Mouse (Mus musculus) frontal cortex, adult 2 months (tissue): ENCODE results near the gene Scamp3. TPM values are rescaled to one million over a fixed set of nuclear protein-coding genes. Genes with fewer than 3 reads are reported as not detected.
"Not testable (repeated sequence)": the region's sequence is repeated elsewhere in the genome, so short reads cannot be mapped to it uniquely, and the experiment has no call there.

ENCODE experiments used
- DNase-seq, 2 experiments: peaks; one replicate each; pipeline ENCODE4 v3.0.0; 2022; ENCODE audit warnings: low spot score in 1 of 2; ENCODE audit errors: extremely low spot score in 1 of 2
- polyA plus RNA-seq: library from polyadenylated mRNA; depleted of rRNA; stranded (reverse); fragments of >200 nt; gene quantifications from 2 replicates; pipeline ENCODE4 v1.2.3, GENCODE M21; 2012

Scamp3 gene
- polyA plus RNA-seq, 1 experiment, result 95.7 TPM

- no peak for DNase-seq
Observed at GRCm38 (mm10) chr3:89193351-89193750, 16.1 kb downstream of the Scamp3 start.

DNA sequence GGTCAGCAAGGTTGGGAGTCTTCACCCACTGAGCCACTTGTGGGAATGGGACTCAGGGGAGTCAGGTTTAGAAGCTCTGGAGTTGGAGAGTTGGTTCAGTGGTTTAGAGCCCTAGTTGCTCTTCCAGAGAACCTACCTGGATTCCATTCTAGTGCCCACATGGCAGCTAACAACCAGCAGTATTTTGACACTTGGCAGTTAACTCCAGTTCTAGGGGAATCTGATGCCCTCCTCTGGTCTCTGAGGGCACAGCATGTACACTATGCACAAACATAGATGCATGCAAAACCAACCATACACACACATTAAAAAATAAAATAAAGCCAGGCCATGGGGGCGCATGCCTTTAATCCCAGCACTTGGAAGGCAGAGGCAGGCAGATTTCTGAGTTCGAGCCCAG is 16.6 kb downstream of the Scamp3 start:
- no peak for DNase-seq

GRCm38 (mm10) chr3:89195979-89196877 is 19.0 kb downstream of the Scamp3 start:
- DNase-seq, result peak; percentile 83 to 86

DNA sequence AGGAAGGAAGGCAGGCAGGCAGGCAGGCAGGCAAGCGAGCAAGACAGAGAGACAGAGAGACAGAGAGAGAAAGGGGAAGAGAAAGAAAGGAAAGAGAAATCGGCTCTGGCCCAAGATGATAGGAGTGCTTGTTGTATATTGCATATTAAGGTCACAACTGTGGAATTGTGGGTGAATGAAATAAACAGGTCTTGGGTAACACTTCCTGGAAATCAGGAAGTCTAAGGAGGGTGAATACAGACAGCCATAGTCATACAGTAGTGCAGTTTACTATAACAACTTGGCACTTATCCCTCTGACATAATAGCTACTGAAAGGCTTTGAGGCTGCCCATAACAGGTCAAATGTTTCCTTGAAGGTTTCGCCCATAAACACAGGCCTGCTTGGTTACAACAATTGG is 22.6 kb downstream of the Scamp3 start:
- no peak for DNase-seq

- DNase-seq, result peak; percentile 71 to 94
Observed at GRCm38 (mm10) chr3:89202253-89203141, 25.2 kb downstream of the Scamp3 start, which contains the start of gene Gba. Gene Gba (plus strand): TSS chr3:89202928.

- no peak for DNase-seq
Observed at GRCm38 (mm10) chr3:89203142-89203514, 25.9 kb downstream of the Scamp3 start.

DNA sequence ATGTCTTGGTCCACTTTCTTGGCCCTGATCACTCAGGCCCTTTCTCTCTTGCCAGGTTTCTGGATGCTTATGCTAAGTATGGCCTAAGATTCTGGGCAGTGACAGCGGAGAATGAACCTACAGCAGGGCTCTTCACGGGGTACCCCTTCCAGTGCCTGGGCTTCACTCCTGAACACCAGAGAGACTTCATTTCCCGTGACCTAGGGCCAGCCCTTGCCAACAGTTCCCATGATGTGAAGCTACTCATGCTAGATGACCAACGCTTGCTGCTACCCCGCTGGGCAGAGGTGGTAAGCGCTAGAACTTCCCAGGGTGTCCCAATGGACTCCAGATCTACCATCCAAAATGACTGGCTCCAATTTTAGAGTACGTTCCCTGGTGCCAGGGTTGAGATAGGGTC is 28.8 kb downstream of the Scamp3 start:
- no peak for DNase-seq

GRCm38 (mm10) chr3:89206695-89207094 is 29.4 kb downstream of the Scamp3 start:
- no peak for DNase-seq

DNA sequence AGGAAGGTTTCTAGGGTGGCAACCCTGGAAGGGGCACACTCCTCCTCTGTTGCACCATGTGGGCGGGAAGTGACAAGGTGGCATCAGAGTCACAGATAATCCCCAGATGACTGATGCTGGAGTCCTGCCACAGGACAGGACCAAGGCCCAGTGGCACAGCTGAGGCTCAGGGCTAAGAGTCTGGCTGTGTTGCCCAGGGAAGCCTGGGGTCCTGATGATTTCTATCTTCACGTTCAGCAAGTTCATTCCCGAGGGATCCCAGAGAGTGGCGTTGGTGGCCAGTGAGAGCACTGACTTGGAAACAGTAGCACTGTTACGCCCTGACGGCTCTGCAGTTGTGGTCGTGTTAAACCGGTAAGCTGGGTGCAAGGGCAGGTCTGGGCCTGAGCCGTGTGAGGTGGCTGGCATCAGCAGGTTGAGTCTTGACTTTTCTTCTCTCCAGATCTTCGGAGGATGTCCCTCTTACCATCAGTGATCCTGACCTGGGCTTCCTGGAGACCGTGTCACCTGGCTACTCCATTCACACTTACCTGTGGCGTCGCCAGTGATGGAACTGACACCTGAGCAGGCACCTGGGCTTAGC is 30.9 kb downstream of the Scamp3 start:
- DNase-seq, result no peak

DNA sequence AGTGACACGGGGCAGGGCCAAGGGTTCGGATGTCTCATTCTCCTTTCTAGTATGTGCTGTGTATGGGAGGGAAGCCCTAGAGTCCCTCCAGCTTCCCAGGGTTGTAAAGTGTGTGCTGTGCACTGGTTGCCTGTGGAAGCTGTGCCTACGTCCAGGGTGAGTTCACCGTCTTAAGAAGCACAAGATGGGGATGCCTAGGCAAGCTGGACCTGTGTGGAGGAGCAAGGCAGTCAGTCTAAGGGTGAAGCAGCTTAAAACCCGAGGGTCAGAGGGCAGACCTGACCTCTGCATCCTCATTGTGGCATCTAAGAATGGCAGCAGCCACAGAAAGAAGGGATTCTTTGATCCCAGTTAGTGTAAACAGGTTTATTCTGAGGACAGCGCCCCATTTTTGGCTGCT is 31.5 kb downstream of the Scamp3 start:
- no peak for DNase-seq

- no peak for DNase-seq
Observed at GRCm38 (mm10) chr3:89209731-89210130, 32.5 kb downstream of the Scamp3 start.

DNA sequence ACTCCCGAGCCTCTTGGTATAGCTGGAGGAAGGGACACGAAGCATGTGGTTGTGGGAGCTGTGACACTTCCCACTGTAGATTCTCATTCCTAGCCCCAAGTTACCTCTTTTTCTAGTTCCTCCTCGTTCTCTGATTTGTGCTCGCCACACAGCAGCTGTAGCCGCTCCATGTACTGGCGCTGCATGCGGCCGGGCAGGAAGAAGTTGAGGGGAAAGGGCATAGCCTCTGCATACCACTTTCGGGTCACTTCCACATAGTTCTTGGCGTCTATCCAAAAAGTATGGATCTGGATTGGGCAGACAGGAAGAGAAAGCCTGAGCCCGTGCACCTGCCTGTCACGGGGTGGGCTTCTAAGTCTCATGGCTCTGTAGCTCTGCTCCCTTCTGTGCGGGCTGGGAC is 32.9 kb downstream of the Scamp3 start:
- DNase-seq, result no peak

GRCm38 (mm10) chr3:89210731-89211130 is 33.5 kb downstream of the Scamp3 start:
- no peak for DNase-seq

- peak; percentile 80 to 91 for DNase-seq
Observed at GRCm38 (mm10) chr3:89213803-89214530, 36.7 kb downstream of the Scamp3 start.

- DNase-seq, result no peak
Observed at GRCm38 (mm10) chr3:89214681-89215411, 37.6 kb downstream of the Scamp3 start, which contains the start of gene Thbs3. Gene Thbs3 (plus strand): TSS chr3:89215180.

DNA sequence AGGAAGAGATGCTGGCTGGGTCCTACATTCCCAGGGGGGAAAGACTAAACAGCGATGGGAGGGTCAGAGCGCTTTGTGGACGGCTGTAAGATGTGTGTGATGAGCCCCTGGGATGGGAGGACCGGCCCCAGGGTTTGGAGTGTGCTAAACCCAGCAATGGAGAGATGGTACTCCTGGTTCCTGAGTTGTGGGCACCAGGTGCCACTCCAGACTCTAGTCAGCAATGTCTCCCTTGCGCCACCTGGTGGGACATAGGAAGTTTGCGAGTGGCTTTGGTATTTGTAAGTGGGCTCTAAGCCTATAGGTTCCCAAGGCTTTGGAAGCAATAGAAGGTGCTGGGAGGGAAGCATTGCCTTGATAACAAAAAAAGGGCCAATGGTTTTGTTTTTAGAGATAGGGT is 38.6 kb downstream of the Scamp3 start:
- DNase-seq, result peak; percentile 82 to 93

DNA sequence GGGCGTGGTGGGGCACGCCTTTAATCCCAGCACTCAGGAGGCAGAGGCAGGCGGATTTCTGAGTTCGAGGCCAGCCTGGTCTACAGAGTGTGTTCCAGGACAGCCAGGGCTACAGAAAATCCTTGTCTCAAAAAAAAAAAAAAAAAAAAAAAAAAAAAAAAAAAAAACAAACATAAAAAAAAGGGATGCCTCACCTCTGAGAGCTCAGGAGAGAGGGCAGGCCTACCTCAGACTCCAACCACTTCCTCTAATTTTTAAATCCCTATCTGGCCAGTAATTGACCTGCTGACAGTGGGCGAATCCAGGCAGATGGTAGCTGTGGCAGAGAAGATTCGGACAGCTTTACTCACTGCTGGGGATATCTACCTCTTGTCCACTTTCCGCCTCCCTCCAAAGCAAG is 39.1 kb downstream of the Scamp3 start:
- not testable (repeated sequence) for DNase-seq

DNA sequence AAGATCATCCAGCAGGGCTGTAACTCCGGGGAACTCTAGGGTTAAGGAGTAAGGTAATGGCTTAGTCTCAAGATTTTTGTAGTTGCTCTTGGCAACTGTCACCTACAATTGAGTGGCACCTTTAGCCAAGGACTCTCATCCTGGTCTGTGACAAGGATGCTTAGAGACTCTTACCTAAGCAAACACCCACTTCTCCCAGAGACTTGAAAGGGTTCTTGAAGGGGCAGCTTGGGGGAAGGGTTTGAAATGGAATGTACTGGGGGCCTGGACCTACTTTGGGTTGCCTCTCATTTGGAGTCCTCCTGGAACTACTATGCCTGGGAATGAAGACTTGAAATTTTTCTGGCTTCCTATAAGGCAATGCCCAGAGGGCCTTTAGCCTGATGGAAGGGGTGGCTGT is 41.0 kb downstream of the Scamp3 start:
- DNase-seq, result no peak

DNA sequence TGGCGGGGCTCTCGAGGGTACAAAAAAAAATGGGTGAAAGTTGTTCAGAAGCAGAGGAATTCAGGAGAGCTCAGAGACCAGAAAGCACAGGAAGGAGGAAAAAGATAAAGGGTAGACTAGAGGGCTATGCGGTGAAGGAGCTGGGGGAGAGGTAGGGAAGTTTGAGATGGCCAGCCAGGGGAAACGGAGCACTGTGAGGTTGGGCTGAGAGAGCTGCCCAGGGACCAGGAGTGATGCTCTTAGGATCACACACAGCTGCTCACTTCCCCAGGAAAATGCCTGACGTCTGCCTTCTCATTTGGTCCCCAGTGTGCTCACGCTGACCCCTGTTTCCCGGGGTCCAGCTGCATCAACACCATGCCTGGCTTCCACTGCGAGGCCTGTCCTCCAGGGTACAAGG is 42.3 kb downstream of the Scamp3 start:
- no peak for DNase-seq

- DNase-seq, result no peak
Observed at GRCm38 (mm10) chr3:89221167-89221566, 43.9 kb downstream of the Scamp3 start.
